Mouse (Mus musculus): ENCODE measurements around the gene Ahcyl1. TPM values are rescaled to one million over a fixed set of nuclear protein-coding genes. Genes with fewer than 3 reads are reported as not detected.
"Not testable (repeated sequence)": the region's sequence is repeated elsewhere in the genome, so short reads cannot be mapped to it uniquely, and the experiment has no call there.

Gene Ahcyl1
- total RNA-seq (2015) = 49.1 and 52.5 TPM in 2 replicates
- 25.1 and 33.2 TPM in 2 replicates for total RNA-seq (2017)

- peak; percentile 97 for ATAC-seq (ENCODE audit: poor library complexity, severe bottlenecking)
These were observed at the start of gene Ahcyl1 for GRCm38 (mm10) chr3:107695948-107696881. Ahcyl1 (minus strand) TSS chr3:107696560.

- ATAC-seq (ENCODE audit: poor library complexity, severe bottlenecking) = no peak
These were observed 49.7 kb upstream of the Ahcyl1 start for GRCm38 (mm10) chr3:107746026-107746425.

GRCm38 (mm10) chr3:107743650-107744049, 47.3 kb upstream of the Ahcyl1 start:
- ATAC-seq (ENCODE audit: poor library complexity, severe bottlenecking) = no peak

GRCm38 (mm10) chr3:107743107-107743506, 46.7 kb upstream of the Ahcyl1 start:
- ATAC-seq (ENCODE audit: poor library complexity, severe bottlenecking) = no peak

- ATAC-seq (ENCODE audit: poor library complexity, severe bottlenecking) = no peak
These were observed 45.8 kb upstream of the Ahcyl1 start for GRCm38 (mm10) chr3:107742071-107742710.

GRCm38 (mm10) chr3:107741387-107741786, 45.0 kb upstream of the Ahcyl1 start:
- ATAC-seq (ENCODE audit: poor library complexity, severe bottlenecking) = no peak

- ATAC-seq (ENCODE audit: poor library complexity, severe bottlenecking) = no peak
These were observed 44.3 kb upstream of the Ahcyl1 start for GRCm38 (mm10) chr3:107740578-107741207.

- ATAC-seq (ENCODE audit: poor library complexity, severe bottlenecking) = no peak
These were observed 43.6 kb upstream of the Ahcyl1 start for GRCm38 (mm10) chr3:107739966-107740365.

GRCm38 (mm10) chr3:107739456-107739855, 43.1 kb upstream of the Ahcyl1 start:
- no peak for ATAC-seq (ENCODE audit: poor library complexity, severe bottlenecking)

GRCm38 (mm10) chr3:107738620-107739019, 42.3 kb upstream of the Ahcyl1 start:
- no peak for ATAC-seq (ENCODE audit: poor library complexity, severe bottlenecking)

GRCm38 (mm10) chr3:107737609-107738190, 41.3 kb upstream of the Ahcyl1 start:
- no peak for ATAC-seq (ENCODE audit: poor library complexity, severe bottlenecking)

GRCm38 (mm10) chr3:107735620-107736019, 39.3 kb upstream of the Ahcyl1 start:
- ATAC-seq (ENCODE audit: poor library complexity, severe bottlenecking) = not testable (repeated sequence)

GRCm38 (mm10) chr3:107733329-107733728, 37.0 kb upstream of the Ahcyl1 start:
- no peak for ATAC-seq (ENCODE audit: poor library complexity, severe bottlenecking)

- ATAC-seq (ENCODE audit: poor library complexity, severe bottlenecking) = no peak
These were observed 33.9 kb upstream of the Ahcyl1 start for GRCm38 (mm10) chr3:107730236-107730635.

GRCm38 (mm10) chr3:107728509-107728908, 32.1 kb upstream of the Ahcyl1 start:
- ATAC-seq (ENCODE audit: poor library complexity, severe bottlenecking) = no peak

GRCm38 (mm10) chr3:107715971-107716370, 19.6 kb upstream of the Ahcyl1 start:
- no peak for ATAC-seq (ENCODE audit: poor library complexity, severe bottlenecking)

- ATAC-seq (ENCODE audit: poor library complexity, severe bottlenecking) = no peak
These were observed 18.0 kb upstream of the Ahcyl1 start for GRCm38 (mm10) chr3:107714276-107714933.

- ATAC-seq (ENCODE audit: poor library complexity, severe bottlenecking) = no peak
These were observed 15.7 kb upstream of the Ahcyl1 start for GRCm38 (mm10) chr3:107712081-107712480.

- ATAC-seq (ENCODE audit: poor library complexity, severe bottlenecking) = no peak
These were observed 12.8 kb upstream of the Ahcyl1 start for GRCm38 (mm10) chr3:107709156-107709555.

- no peak for ATAC-seq (ENCODE audit: poor library complexity, severe bottlenecking)
These were observed 10.9 kb upstream of the Ahcyl1 start for GRCm38 (mm10) chr3:107707239-107707638.
